Mouse (Mus musculus): ENCODE measurements at regions not wholly inside any gene's neighbourhood (a gene's known extent, or its start where the extent isn't known, plus 50 kb on each side); places are given as distances from the start of the nearest gene placed in this dataset.
A peak's percentile ranks its signal among the peaks of the same experiment; 100 is the strongest.
"Not testable (repeated sequence)": the region's sequence is repeated elsewhere in the genome, so short reads cannot be mapped to it uniquely, and the experiment has no call there.

- Histone ChIP-seq H3K9ac (no peak overlapping the region), H3K9me3 (no peaks in the 10 kb centered on the region), H3K4me2 (no peak overlapping the region), H3K4me1 (no peaks in the 10 kb centered on the region), H3K27me3 (no peaks in the 10 kb centered on the region), H3K4me3 (no peak overlapping the region), H3K27ac (no peak overlapping the region), H3K36me3 (no peaks in the 10 kb centered on the region)
- no peak for ATAC-seq (ENCODE audit: borderline replicate concordance, extremely low read depth, low FRiP score, low TSS enrichment)
- 57% methylated on average over 2 of the region's 2 CpGs for WGBS
Observed at GRCm38 (mm10) chr16:25478300-25478699, 191.7 kb downstream of the Tprg start.

GRCm38 (mm10) chr16:25483831-25484254 lies 197.2 kb downstream of the Tprg start:
- Histone ChIP-seq H3K9me3 (no peaks in the 10 kb centered on the region), H3K4me2 (no peak overlapping the region), H3K36me3 (no peaks in the 10 kb centered on the region), H3K27me3 (no peaks in the 10 kb centered on the region), H3K4me3 (no peak overlapping the region), H3K4me1 (0 out of 2 replicates have a peak, but pooled peaks cover 3% of the 10 kb centered on the region), H3K9ac (no peak overlapping the region), H3K27ac (no peak overlapping the region)
- ATAC-seq (ENCODE audit: borderline replicate concordance, extremely low read depth, low FRiP score, low TSS enrichment), result 0 out of 2 replicates have a peak, but pooled peaks have one; percentile 8
- WGBS, result 41% methylated on average over 5 of the region's 5 CpGs

- Histone ChIP-seq H3K36me3 (no peaks in the 10 kb centered on the region), H3K4me1 (0 out of 2 replicates have a peak, but pooled peaks cover 3% of the 10 kb centered on the region), H3K4me2 (no peak overlapping the region), H3K9me3 (no peaks in the 10 kb centered on the region), H3K27me3 (no peaks in the 10 kb centered on the region), H3K9ac (no peak overlapping the region), H3K27ac (no peak overlapping the region), H3K4me3 (no peak overlapping the region)
- 63% methylated on average over 9 of the region's 9 CpGs for WGBS
- ATAC-seq (ENCODE audit: borderline replicate concordance, extremely low read depth, low FRiP score, low TSS enrichment), result no peak
Observed at GRCm38 (mm10) chr16:25485007-25485406, 198.4 kb downstream of the Tprg start.

- ATAC-seq (ENCODE audit: borderline replicate concordance, extremely low read depth, low FRiP score, low TSS enrichment), result no peak
- Histone ChIP-seq H3K36me3 (no peaks in the 10 kb centered on the region), H3K4me3 (no peak overlapping the region), H3K4me2 (no peak overlapping the region), H3K27me3 (no peaks in the 10 kb centered on the region), H3K4me1 (0 out of 2 replicates have a peak, but pooled peaks cover 3% of the 10 kb centered on the region), H3K9ac (no peak overlapping the region), H3K9me3 (no peaks in the 10 kb centered on the region), H3K27ac (no peak overlapping the region)
- WGBS, result 79% methylated on average over 4 of the region's 4 CpGs
Observed at GRCm38 (mm10) chr16:25486477-25487094, 197.0 kb upstream of the Trp63 start.

GRCm38 (mm10) chr16:25490847-25491246 lies 192.7 kb upstream of the Trp63 start:
- Histone ChIP-seq H3K27ac (no peak overlapping the region), H3K9me3 (no peaks in the 10 kb centered on the region), H3K27me3 (no peaks in the 10 kb centered on the region), H3K4me1 (no peaks in the 10 kb centered on the region), H3K9ac (no peak overlapping the region), H3K4me3 (no peak overlapping the region), H3K36me3 (no peaks in the 10 kb centered on the region), H3K4me2 (no peak overlapping the region)
- ATAC-seq (ENCODE audit: borderline replicate concordance, extremely low read depth, low FRiP score, low TSS enrichment), result no peak
- 83% methylated on average over 3 of the region's 3 CpGs for WGBS

- no peak overlapping the region for H3K9ac ChIP-seq
- no peak for ATAC-seq (ENCODE audit: borderline replicate concordance, extremely low read depth, low FRiP score, low TSS enrichment)
- no peak overlapping the region for H3K4me3 ChIP-seq
- 78% methylated on average over 3 of the region's 3 CpGs for WGBS
- no peaks in the 10 kb centered on the region for H3K4me1 ChIP-seq
- no peaks in the 10 kb centered on the region for H3K27me3 ChIP-seq
- no peaks in the 10 kb centered on the region for H3K36me3 ChIP-seq
- H3K9me3 ChIP-seq, result no peaks in the 10 kb centered on the region
- no peak overlapping the region for H3K4me2 ChIP-seq
- H3K27ac ChIP-seq, result no peak overlapping the region
Observed at GRCm38 (mm10) chr16:25494153-25494552, 189.4 kb upstream of the Trp63 start.

GRCm38 (mm10) chr16:25495586-25496196 lies 187.9 kb upstream of the Trp63 start:
- Histone ChIP-seq H3K9ac (no peak overlapping the region), H3K4me2 (no peak overlapping the region), H3K27me3 (no peaks in the 10 kb centered on the region), H3K9me3 (no peaks in the 10 kb centered on the region), H3K4me3 (no peak overlapping the region), H3K27ac (no peak overlapping the region), H3K36me3 (no peaks in the 10 kb centered on the region), H3K4me1 (no peaks in the 10 kb centered on the region)
- ATAC-seq (ENCODE audit: borderline replicate concordance, extremely low read depth, low FRiP score, low TSS enrichment), result no peak
- 87% methylated on average over 2 of the region's 2 CpGs for WGBS

- Histone ChIP-seq H3K27me3 (no peaks in the 10 kb centered on the region), H3K4me1 (no peaks in the 10 kb centered on the region), H3K27ac (no peak overlapping the region), H3K9ac (no peak overlapping the region), H3K9me3 (no peaks in the 10 kb centered on the region), H3K4me3 (no peak overlapping the region), H3K36me3 (no peaks in the 10 kb centered on the region), H3K4me2 (no peak overlapping the region)
- no peak for ATAC-seq (ENCODE audit: borderline replicate concordance, extremely low read depth, low FRiP score, low TSS enrichment)
- WGBS, result 41% methylated on average over 3 of the region's 3 CpGs
Observed at GRCm38 (mm10) chr16:25504829-25505228, 178.7 kb upstream of the Trp63 start.

GRCm38 (mm10) chr16:25517114-25517868 lies 166.3 kb upstream of the Trp63 start:
- Histone ChIP-seq H3K36me3 (no peaks in the 10 kb centered on the region), H3K4me2 (no peak overlapping the region), H3K9me3 (no peaks in the 10 kb centered on the region), H3K27me3 (no peaks in the 10 kb centered on the region), H3K27ac (no peak overlapping the region), H3K4me1 (no peaks in the 10 kb centered on the region), H3K4me3 (no peak overlapping the region), H3K9ac (no peak overlapping the region)
- 68% methylated on average over 5 of the region's 7 CpGs for WGBS
- ATAC-seq (ENCODE audit: borderline replicate concordance, extremely low read depth, low FRiP score, low TSS enrichment), result no peak

GRCm38 (mm10) chr16:25523141-25523540 lies 160.4 kb upstream of the Trp63 start:
- H3K9ac ChIP-seq; H3K9me3 ChIP-seq; ATAC-seq (ENCODE audit: borderline replicate concordance, extremely low read depth, low FRiP score, low TSS enrichment); H3K27ac ChIP-seq; H3K27me3 ChIP-seq; H3K4me3 ChIP-seq; H3K4me1 ChIP-seq; H3K36me3 ChIP-seq; H3K4me2 ChIP-seq: not testable (repeated sequence)
- WGBS, result 80% methylated on average over 10 of the region's 10 CpGs

- H3K36me3 ChIP-seq, result no peaks in the 10 kb centered on the region
- WGBS, result 40% methylated on average over 2 of the region's 2 CpGs
- H3K4me3 ChIP-seq, result no peak overlapping the region
- no peaks in the 10 kb centered on the region for H3K27me3 ChIP-seq
- no peak overlapping the region for H3K9ac ChIP-seq
- H3K4me2 ChIP-seq, result no peak overlapping the region
- ATAC-seq (ENCODE audit: borderline replicate concordance, extremely low read depth, low FRiP score, low TSS enrichment), result no peak
- H3K9me3 ChIP-seq, result no peaks in the 10 kb centered on the region
- no peaks in the 10 kb centered on the region for H3K4me1 ChIP-seq
- no peak overlapping the region for H3K27ac ChIP-seq
Observed at GRCm38 (mm10) chr16:25523621-25524020, 159.9 kb upstream of the Trp63 start.

GRCm38 (mm10) chr16:25527850-25528249 lies 155.7 kb upstream of the Trp63 start:
- no peak for ATAC-seq (ENCODE audit: borderline replicate concordance, extremely low read depth, low FRiP score, low TSS enrichment)
- Histone ChIP-seq H3K27me3 (no peaks in the 10 kb centered on the region), H3K4me1 (no peaks in the 10 kb centered on the region), H3K4me3 (no peak overlapping the region), H3K36me3 (no peaks in the 10 kb centered on the region), H3K4me2 (no peak overlapping the region), H3K9ac (no peak overlapping the region), H3K27ac (no peak overlapping the region), H3K9me3 (no peaks in the 10 kb centered on the region)

Data from lung, embryonic 15.5 days (tissue).